ENCODE assay signal across 7 mouse cellular contexts in the genomic region with DNA sequence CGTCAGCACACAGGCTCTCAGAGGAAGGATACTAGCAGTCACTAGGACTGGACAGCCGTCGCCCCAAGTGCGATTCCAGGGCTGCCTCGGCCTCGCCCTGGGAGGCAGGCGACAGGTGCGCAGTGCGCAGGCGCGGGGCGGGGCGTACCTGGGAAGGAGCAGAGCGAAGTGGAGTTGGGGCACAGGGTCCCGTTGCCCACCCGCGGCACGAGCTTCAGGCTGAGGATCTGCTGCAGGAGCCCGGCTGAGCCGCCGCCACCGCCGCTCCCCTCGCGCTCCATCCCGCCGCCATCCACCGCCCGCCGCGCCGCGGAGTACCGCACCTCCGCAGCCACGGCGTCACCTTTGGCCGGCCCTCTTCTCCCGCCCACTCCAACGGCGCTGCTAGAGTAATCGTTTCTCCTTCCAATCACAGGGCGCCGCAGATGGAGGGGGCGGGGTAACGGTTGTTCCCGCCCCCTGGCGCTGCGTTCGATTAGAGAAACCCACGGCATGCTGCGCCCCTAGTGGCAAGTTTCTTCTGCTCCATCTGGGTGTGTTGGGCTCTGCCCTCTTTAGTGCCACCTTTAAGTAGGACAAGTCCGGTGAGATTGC. TPM values are rescaled to one million over a fixed set of nuclear protein-coding genes. Genes with fewer than 3 reads are reported as not detected.
DNase-seq lines count a peak whose midpoint lies in the region; ATAC-seq lines count a peak whose summit lies in the region.

A gene (minus strand): TSS at position 396 of the 594 bp plus-strand sequence.

- H3K4me3 ChIP-seq in embryonic facial prominence, embryonic 11.5 days (ENCODE audit: low read depth, low read length) = peak within 1 kb of the TSS; percentile 74
- peak within 1 kb of the TSS; percentile 87 for H3K4me3 ChIP-seq in limb, embryonic 10.5 days
- H3K4me3 ChIP-seq in midbrain, embryonic 13.5 days (replicated peaks) = peak within 1 kb of the TSS; percentile 59

- H3K9me3 ChIP-seq in embryonic facial prominence, embryonic 11.5 days (replicated peaks; ENCODE audit: control insufficient read depth, low read length) = no peaks in the 10 kb centered on the region
- H3K9me3 ChIP-seq in limb, embryonic 10.5 days (replicated peaks) = no peaks in the 10 kb centered on the region
- no peaks in the 10 kb centered on the region for H3K9me3 ChIP-seq in midbrain, embryonic 13.5 days

- H3K27me3 ChIP-seq in embryonic facial prominence, embryonic 11.5 days (ENCODE audit: control insufficient read depth, insufficient read depth, low read length) = no peaks in the 10 kb centered on the region
- no peaks in the 10 kb centered on the region for H3K27me3 ChIP-seq in limb, embryonic 10.5 days (ENCODE audit: low read depth, poor library complexity, severe bottlenecking)
- no peaks in the 10 kb centered on the region for H3K27me3 ChIP-seq in midbrain, embryonic 13.5 days

- ATAC-seq in embryonic facial prominence, embryonic 11.5 days (replicated peaks; ENCODE audit: insufficient number of reproducible peaks, low FRiP score, low TSS enrichment, low read depth) = peak; percentile 96
- peak; percentile 97 for ATAC-seq in granulocyte monocyte progenitor cell, adult 5-6 weeks (replicated peaks; ENCODE audit: poor library complexity, severe bottlenecking)
- peak; percentile 98 for ATAC-seq in midbrain, embryonic 13.5 days

- H3K4me1 ChIP-seq in embryonic facial prominence, embryonic 11.5 days (ENCODE audit: control insufficient read depth, insufficient read depth, low read length) = no peaks in the 10 kb centered on the region; the same call in 1 of the 2 replicates
- H3K4me1 ChIP-seq in limb, embryonic 10.5 days = peaks cover 10% of the 10 kb centered on the region
- H3K4me1 ChIP-seq in midbrain, embryonic 13.5 days (replicated peaks) = peaks cover 7% of the 10 kb centered on the region

- under 1% methylated on average over 44 of the region's 53 CpGs for WGBS in embryonic facial prominence, embryonic 11.5 days
- WGBS in limb, embryonic 10.5 days = under 1% methylated on average over 53 of the region's 53 CpGs
- under 1% methylated on average over 43 of the region's 53 CpGs for WGBS in midbrain, embryonic 13.5 days

- peak within 1 kb of the TSS; percentile 76 for H3K4me2 ChIP-seq in embryonic facial prominence, embryonic 11.5 days (ENCODE audit: low read depth, low read length)
- H3K4me2 ChIP-seq in midbrain, embryonic 13.5 days (replicated peaks) = peak within 1 kb of the TSS; percentile 73

- H3K9ac ChIP-seq in embryonic facial prominence, embryonic 11.5 days (replicated peaks; ENCODE audit: low read length) = peak within 1 kb of the TSS; percentile 75
- H3K9ac ChIP-seq in midbrain, embryonic 13.5 days (replicated peaks) = peak within 1 kb of the TSS; percentile 62

- H3K27ac ChIP-seq in embryonic facial prominence, embryonic 11.5 days (replicated peaks; ENCODE audit: low read depth, low read length) = no peak within 1 kb of the TSS
- peak within 1 kb of the TSS; percentile 93 for H3K27ac ChIP-seq in limb, embryonic 10.5 days
- H3K27ac ChIP-seq in midbrain, embryonic 13.5 days = peak within 1 kb of the TSS; percentile 64

- peak; percentile 98 for DNase-seq in adrenal gland, postnatal 14 days
- DNase-seq in embryonic facial prominence, embryonic 11.5 days (ENCODE audit: low spot score) = peak; percentile 99
- DNase-seq in kidney, adult 11 months = peak; percentile 99
- DNase-seq in limb, embryonic 10.5 days (ENCODE audit: low spot score) = peak; percentile 98
- DNase-seq in spleen, adult 12 weeks (ENCODE audit: low spot score) = peak; percentile 96

- H3K36me3 ChIP-seq in embryonic facial prominence, embryonic 11.5 days (replicated peaks; ENCODE audit: control insufficient read depth, insufficient read depth, low read depth, low read length) = no peaks in the 10 kb centered on the region
- 0 out of 2 replicates have a peak, but pooled peaks cover 6% of the 10 kb centered on the region for H3K36me3 ChIP-seq in limb, embryonic 10.5 days
- H3K36me3 ChIP-seq in midbrain, embryonic 13.5 days = no peaks in the 10 kb centered on the region

RNA-seq across cellular contexts. Expression of the gene that starts here (rescaled TPM):
- 5.8 and 6.5 TPM in 2 replicates for total RNA-seq in adrenal gland, postnatal 14 days (2021)
- 7.7 and 8.2 TPM in 2 replicates for polyA plus RNA-seq in embryonic facial prominence, embryonic 11.5 days (2014; fragmentation: Nextera tagmentation; extraction: Ambion mirVana)
- total RNA-seq in granulocyte monocyte progenitor cell, adult 5-6 weeks (2014; fragmentation: Nextera tagmentation) = 0.62 and 2.0 TPM in 2 replicates
- 0.05 and 0.73 TPM in 2 replicates for total RNA-seq in granulocyte monocyte progenitor cell, adult 5-6 weeks (2017)
- polyA plus RNA-seq in limb, embryonic 10.5 days (2016; fragmentation: Nextera tagmentation; extraction: Ambion mirVana) = 7.9 and 8.9 TPM in 2 replicates
- polyA plus RNA-seq in midbrain, embryonic 13.5 days (2015; fragmentation: Nextera tagmentation; extraction: Ambion mirVana) = 5.3 and 5.4 TPM in 2 replicates
